Mouse (Mus musculus): ENCODE data around the gene Leap2. TPM values are rescaled to one million over a fixed set of nuclear protein-coding genes. Genes with fewer than 3 reads are reported as not detected.

The Leap2 gene
- polyA plus RNA-seq (2017; shearing (Covaris generic)), result not detected

GRCm38 (mm10) chr11:53423036-53423435 is at the start of gene Leap2:
TSS of gene Leap2 (minus strand) at chr11:53423170.

GRCm38 (mm10) chr11:53469968-53470695 is 47.2 kb upstream of the Leap2 start, which contains the start of gene Gm9837:
TSS of gene Gm9837 (minus strand) at chr11:53470479.

GRCm38 (mm10) chr11:53456474-53457371 is 33.8 kb upstream of the Leap2 start, which contains the start of the genes Gm10447 and Shroom1:
TSS of gene Gm10447 (minus strand) at chr11:53457110.
TSS of gene Shroom1 (plus strand) at chr11:53457205.

GRCm38 (mm10) chr11:53430670-53431346 is 7.8 kb upstream of the Leap2 start, which contains the start of the genes Uqcrq and Gdf9:
TSS of gene Uqcrq (minus strand) at chr11:53430831.
TSS of gene Gdf9 (plus strand) at chr11:53431023.

Other genes with a start within 250 kb of the Leap2 start
- 33.1 TPM for gene Hspa4, start 122.7 kb downstream of the Leap2 start, polyA plus RNA-seq (2017; shearing (Covaris generic))
- 36.2 TPM for gene Zcchc10, start 98.5 kb downstream of the Leap2 start, polyA plus RNA-seq (2017; shearing (Covaris generic))
- 15.7 TPM for gene Aff4, start 72.3 kb downstream of the Leap2 start, polyA plus RNA-seq (2017; shearing (Covaris generic))
- 310 TPM for gene Uqcrq, start 7.7 kb upstream of the Leap2 start, polyA plus RNA-seq (2017; shearing (Covaris generic))
- 0.48 TPM for gene Gdf9, start 7.9 kb upstream of the Leap2 start, polyA plus RNA-seq (2017; shearing (Covaris generic))
- not detected for gene Gm10447, start 33.9 kb upstream of the Leap2 start, polyA plus RNA-seq (2017; shearing (Covaris generic))
- not detected for gene Shroom1, start 34.0 kb upstream of the Leap2 start, polyA plus RNA-seq (2017; shearing (Covaris generic))
- gene Gm9837, start 47.3 kb upstream of the Leap2 start, polyA plus RNA-seq (2017; shearing (Covaris generic)), result not detected
- not detected for gene Gm9945, start 57.0 kb upstream of the Leap2 start, polyA plus RNA-seq (2017; shearing (Covaris generic))
- gene Sowaha, start 57.1 kb upstream of the Leap2 start, polyA plus RNA-seq (2017; shearing (Covaris generic)), result not detected
- 1.6 TPM for gene Sept8, start 96.1 kb upstream of the Leap2 start, polyA plus RNA-seq (2017; shearing (Covaris generic))
- gene Kif3a, start 144.2 kb upstream of the Leap2 start, polyA plus RNA-seq (2017; shearing (Covaris generic)), result 20.2 TPM
- 4.1 TPM for gene Il4, start 195.5 kb upstream of the Leap2 start, polyA plus RNA-seq (2017; shearing (Covaris generic))
- gene Il13, start 211.5 kb upstream of the Leap2 start, polyA plus RNA-seq (2017; shearing (Covaris generic)), result not detected

Data from inflammation-experienced regulatory T-cells, adult 16 weeks (primary cell).